Mouse (Mus musculus) cerebellum, adult 11-12 months (tissue): ENCODE measurements at regions not wholly inside any gene's neighbourhood (a gene's known extent, or its start where the extent isn't known, plus 50 kb on each side); places are given as distances from the start of the nearest gene placed in this dataset.
A peak's percentile ranks its signal among the peaks of the same experiment; 100 is the strongest.

Experiments used
- DNase-seq: peaks from one replicate; pipeline ENCODE4 v3.0.0; 2022

GRCm38 (mm10) chr10:66433490-66433889 lies 662.4 kb upstream of the Jmjd1c start:
- no peak for DNase-seq

GRCm38 (mm10) chr10:66470684-66471083 lies 625.2 kb upstream of the Jmjd1c start:
- peak; percentile 52 for DNase-seq

- DNase-seq = no peak
Observed at GRCm38 (mm10) chr10:66472038-66472437, 623.9 kb upstream of the Jmjd1c start.

- no peak for DNase-seq
Observed at GRCm38 (mm10) chr10:66475187-66475735, 620.7 kb upstream of the Jmjd1c start.

- no peak for DNase-seq
Observed at GRCm38 (mm10) chr10:66490871-66491270, 605.1 kb upstream of the Jmjd1c start.

- DNase-seq = no peak
Observed at GRCm38 (mm10) chr10:66491850-66492249, 604.1 kb upstream of the Jmjd1c start.

- DNase-seq = no peak
Observed at GRCm38 (mm10) chr10:66539846-66540245, 556.1 kb upstream of the Jmjd1c start.

GRCm38 (mm10) chr10:66546656-66547055 lies 549.3 kb upstream of the Jmjd1c start:
- peak; percentile 11 for DNase-seq

GRCm38 (mm10) chr10:66547660-66548059 lies 548.3 kb upstream of the Jmjd1c start:
- DNase-seq = no peak

GRCm38 (mm10) chr10:66548073-66548472 lies 547.9 kb upstream of the Jmjd1c start:
- DNase-seq = no peak

GRCm38 (mm10) chr10:66552919-66553318 lies 543.0 kb upstream of the Jmjd1c start:
- no peak for DNase-seq

GRCm38 (mm10) chr10:66554259-66554658 lies 541.7 kb upstream of the Jmjd1c start:
- no peak for DNase-seq

- no peak for DNase-seq
Observed at GRCm38 (mm10) chr10:66558097-66558840, 537.7 kb upstream of the Jmjd1c start.

- no peak for DNase-seq
Observed at GRCm38 (mm10) chr10:66565374-66565773, 530.6 kb upstream of the Jmjd1c start.

- peak; percentile 66 for DNase-seq
Observed at GRCm38 (mm10) chr10:66574846-66575535, 520.9 kb upstream of the Jmjd1c start.

- DNase-seq = no peak
Observed at GRCm38 (mm10) chr10:66593001-66593400, 502.9 kb upstream of the Jmjd1c start.

GRCm38 (mm10) chr10:66593506-66593905 lies 502.4 kb upstream of the Jmjd1c start:
- DNase-seq = no peak

GRCm38 (mm10) chr10:66597952-66598351 lies 498.0 kb upstream of the Jmjd1c start:
- no peak for DNase-seq

- DNase-seq = no peak
Observed at GRCm38 (mm10) chr10:66607141-66607540, 488.8 kb upstream of the Jmjd1c start.

- no peak for DNase-seq
Observed at GRCm38 (mm10) chr10:66616280-66616679, 479.6 kb upstream of the Jmjd1c start.

GRCm38 (mm10) chr10:66630996-66631395 lies 464.9 kb upstream of the Jmjd1c start:
- DNase-seq = no peak

GRCm38 (mm10) chr10:66640890-66641847 lies 454.8 kb upstream of the Jmjd1c start:
- DNase-seq = peak; percentile 97

- peak; percentile 34 for DNase-seq
Observed at GRCm38 (mm10) chr10:66641966-66642365, 454.0 kb upstream of the Jmjd1c start.
